Mouse (Mus musculus): ENCODE measurements around the gene Taf8. TPM values are rescaled to one million over a fixed set of nuclear protein-coding genes. Genes with fewer than 3 reads are reported as not detected.
A peak's percentile ranks its signal among the peaks of the same experiment; 100 is the strongest.

Gene Taf8
- polyA plus RNA-seq, 1 experiment = 32.2 TPM

DNA sequence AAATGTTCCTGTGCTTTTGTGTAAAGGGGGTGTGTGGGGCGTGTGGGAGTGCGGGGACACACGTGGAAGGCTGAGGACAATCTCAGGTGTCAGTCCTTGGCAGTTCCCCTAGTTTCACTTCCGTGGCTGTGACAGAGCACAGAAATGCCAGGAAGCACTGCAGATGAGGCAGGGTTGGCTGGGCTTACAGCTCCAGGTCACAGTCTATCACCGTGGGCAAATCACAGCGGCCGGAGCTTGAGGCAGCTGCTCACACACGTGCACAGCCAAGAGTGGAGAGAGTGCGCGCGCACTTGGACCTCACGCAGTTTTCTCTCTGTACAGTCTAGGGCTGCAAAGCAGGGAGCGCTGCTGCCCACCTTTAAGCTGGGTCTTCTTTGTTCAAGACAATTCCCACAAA lies 43.8 kb downstream of the Taf8 start:
- Histone ChIP-seq H3K4me3 (replicated peaks; ENCODE audit: control insufficient read depth, low read depth, low read length) (no peak overlapping the region), H3K4me1 (ENCODE audit: control insufficient read depth, insufficient read depth, low read length) (peaks cover 5% of the 10 kb centered on the region; the same call in 1 of the 2 replicates), H3K27ac (ENCODE audit: control insufficient read depth, insufficient read depth, low read depth, low read length, poor library complexity) (no peak overlapping the region)
- WGBS = 50% methylated on average over 13 of the region's 13 CpGs
- TF ChIP-seq CTCF (IDR thresholded peaks at IDR 0.05; ENCODE audit: control insufficient read depth, insufficient read depth, low read length) = no peak
- TF ChIP-seq POLR2A (IDR thresholded peaks at IDR 0.05; ENCODE audit: borderline replicate concordance, control insufficient read depth, low read depth, low read length) = no peak

DNA sequence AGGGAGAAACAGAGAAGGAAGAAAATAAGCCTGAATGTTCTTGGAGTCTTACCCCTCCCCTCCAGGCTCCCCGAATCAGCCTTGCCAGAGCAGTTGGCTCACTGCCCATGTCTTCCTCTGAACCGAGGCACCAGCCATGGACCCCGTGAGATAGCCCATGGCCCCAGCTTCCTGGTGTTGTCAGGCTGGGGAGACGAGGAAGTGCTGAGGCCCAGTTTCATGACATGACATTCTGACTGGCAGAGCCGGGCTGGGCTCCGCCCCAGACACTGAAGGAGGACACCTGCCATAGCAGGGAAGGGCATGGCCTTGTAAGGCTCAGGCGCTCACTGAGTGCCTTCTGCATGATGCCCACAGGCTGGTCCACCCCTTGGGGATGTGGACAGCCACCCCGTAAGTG lies 47.4 kb downstream of the Taf8 start:
- no peak for TF ChIP-seq CTCF (IDR thresholded peaks at IDR 0.05; ENCODE audit: control insufficient read depth, insufficient read depth, low read length)
- peak; percentile 38; the same call in 1 of the 2 replicates for TF ChIP-seq POLR2A (IDR thresholded peaks at IDR 0.05; ENCODE audit: borderline replicate concordance, control insufficient read depth, low read depth, low read length)
- Histone ChIP-seq H3K4me3 (replicated peaks; ENCODE audit: control insufficient read depth, low read depth, low read length) (peak overlapping the region; percentile 14), H3K27ac (ENCODE audit: control insufficient read depth, insufficient read depth, low read depth, low read length, poor library complexity) (peak overlapping the region; percentile 43; the same call in 1 of the 2 replicates), H3K4me1 (ENCODE audit: control insufficient read depth, insufficient read depth, low read length) (peaks cover 5% of the 10 kb centered on the region; the same call in 1 of the 2 replicates)
- WGBS = 15% methylated on average over 8 of the region's 8 CpGs

- WGBS = 67% methylated on average over 7 of the region's 7 CpGs
- TF ChIP-seq CTCF (IDR thresholded peaks at IDR 0.05; ENCODE audit: control insufficient read depth, insufficient read depth, low read length) (no peak), POLR2A (IDR thresholded peaks at IDR 0.05; ENCODE audit: borderline replicate concordance, control insufficient read depth, low read depth, low read length) (no peak)
- H3K4me3 ChIP-seq (replicated peaks; ENCODE audit: control insufficient read depth, low read depth, low read length) = no peak overlapping the region
- no peak overlapping the region; the same call in 1 of the 2 replicates for H3K27ac ChIP-seq (ENCODE audit: control insufficient read depth, insufficient read depth, low read depth, low read length, poor library complexity)
- peaks cover 5% of the 10 kb centered on the region; the same call in 1 of the 2 replicates for H3K4me1 ChIP-seq (ENCODE audit: control insufficient read depth, insufficient read depth, low read length)
Measured at GRCm38 (mm10) chr17:47452886-47453285, 49.2 kb downstream of the Taf8 start.

DNA sequence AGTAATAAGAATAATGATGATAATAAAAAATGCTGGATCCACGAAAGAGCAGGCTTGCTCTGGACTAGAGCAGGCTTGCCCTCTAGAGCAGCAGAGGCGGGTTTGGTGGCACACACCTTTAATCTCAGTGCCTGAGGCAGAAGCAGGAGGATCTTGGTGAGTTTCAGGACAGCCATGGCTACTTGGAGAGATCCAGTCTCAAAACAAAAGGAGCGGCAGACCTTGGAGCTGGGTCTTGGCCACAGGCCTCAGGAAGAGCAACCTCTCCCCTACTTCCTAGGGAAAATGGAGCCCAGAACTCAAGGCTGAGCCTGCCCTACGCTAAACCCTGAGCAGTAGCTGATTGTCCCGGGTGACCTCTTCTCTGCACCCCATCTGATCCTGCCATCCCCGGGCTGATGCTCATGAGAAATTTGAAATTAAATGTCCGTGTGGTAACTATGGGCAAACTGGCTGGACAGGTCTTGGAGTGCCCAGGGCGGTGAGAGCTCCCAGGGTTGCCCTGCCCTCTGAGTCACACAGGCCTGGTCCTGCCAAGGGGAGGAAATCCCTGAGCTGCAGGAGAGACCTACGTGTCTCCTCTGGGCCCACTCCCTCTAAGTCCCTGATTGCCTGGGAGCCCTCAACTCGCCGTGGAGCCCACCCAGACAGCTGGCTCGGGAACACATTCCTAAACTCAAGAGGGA lies 51.1 kb downstream of the Taf8 start:
- H3K4me1 ChIP-seq (ENCODE audit: control insufficient read depth, insufficient read depth, low read length) = peaks cover 5% of the 10 kb centered on the region; the same call in 1 of the 2 replicates
- WGBS = 83% methylated on average over 12 of the region's 12 CpGs
- no peak overlapping the region for H3K4me3 ChIP-seq (replicated peaks; ENCODE audit: control insufficient read depth, low read depth, low read length)
- H3K27ac ChIP-seq (ENCODE audit: control insufficient read depth, insufficient read depth, low read depth, low read length, poor library complexity) = no peak overlapping the region
- no peak for TF ChIP-seq CTCF (IDR thresholded peaks at IDR 0.05; ENCODE audit: control insufficient read depth, insufficient read depth, low read length)
- TF ChIP-seq POLR2A (IDR thresholded peaks at IDR 0.05; ENCODE audit: borderline replicate concordance, control insufficient read depth, low read depth, low read length) = no peak

DNA sequence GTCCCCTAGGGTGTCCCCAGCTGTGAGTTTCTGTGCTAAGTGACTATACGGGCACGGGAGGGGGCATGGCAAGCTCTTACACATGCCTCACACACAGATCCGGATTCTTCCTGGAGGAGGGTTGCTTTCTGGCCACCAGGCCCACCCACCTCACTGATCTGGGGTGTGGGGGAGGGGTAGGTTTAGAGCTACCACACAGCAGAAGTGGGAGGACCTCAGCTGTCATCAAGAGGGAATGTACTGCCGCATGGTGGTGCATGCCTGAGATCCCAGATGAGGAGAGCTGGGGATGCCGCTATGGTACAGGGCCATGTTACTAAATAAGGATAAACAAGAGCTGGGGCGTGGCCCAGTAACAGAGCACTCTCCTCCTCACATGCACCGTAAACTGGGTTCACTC lies 51.9 kb downstream of the Taf8 start:
- TF ChIP-seq POLR2A (IDR thresholded peaks at IDR 0.05; ENCODE audit: borderline replicate concordance, control insufficient read depth, low read depth, low read length) (no peak), CTCF (IDR thresholded peaks at IDR 0.05; ENCODE audit: control insufficient read depth, insufficient read depth, low read length) (no peak)
- Histone ChIP-seq H3K27ac (ENCODE audit: control insufficient read depth, insufficient read depth, low read depth, low read length, poor library complexity) (no peak overlapping the region), H3K4me3 (replicated peaks; ENCODE audit: control insufficient read depth, low read depth, low read length) (no peak overlapping the region), H3K4me1 (ENCODE audit: control insufficient read depth, insufficient read depth, low read length) (peaks cover 5% of the 10 kb centered on the region; the same call in 1 of the 2 replicates)
- 82% methylated on average over 7 of the region's 7 CpGs for WGBS

- Histone ChIP-seq H3K4me1 (ENCODE audit: control insufficient read depth, insufficient read depth, low read length) (peaks cover 2% of the 10 kb centered on the region; the same call in 1 of the 2 replicates), H3K27ac (ENCODE audit: control insufficient read depth, insufficient read depth, low read depth, low read length, poor library complexity) (no peak overlapping the region), H3K4me3 (replicated peaks; ENCODE audit: control insufficient read depth, low read depth, low read length) (no peak overlapping the region)
- 83% methylated on average over 5 of the region's 5 CpGs for WGBS
- TF ChIP-seq CTCF (IDR thresholded peaks at IDR 0.05; ENCODE audit: control insufficient read depth, insufficient read depth, low read length) (no peak), POLR2A (IDR thresholded peaks at IDR 0.05; ENCODE audit: borderline replicate concordance, control insufficient read depth, low read depth, low read length) (no peak)
Measured at GRCm38 (mm10) chr17:47449432-47449831, 52.7 kb downstream of the Taf8 start.

DNA sequence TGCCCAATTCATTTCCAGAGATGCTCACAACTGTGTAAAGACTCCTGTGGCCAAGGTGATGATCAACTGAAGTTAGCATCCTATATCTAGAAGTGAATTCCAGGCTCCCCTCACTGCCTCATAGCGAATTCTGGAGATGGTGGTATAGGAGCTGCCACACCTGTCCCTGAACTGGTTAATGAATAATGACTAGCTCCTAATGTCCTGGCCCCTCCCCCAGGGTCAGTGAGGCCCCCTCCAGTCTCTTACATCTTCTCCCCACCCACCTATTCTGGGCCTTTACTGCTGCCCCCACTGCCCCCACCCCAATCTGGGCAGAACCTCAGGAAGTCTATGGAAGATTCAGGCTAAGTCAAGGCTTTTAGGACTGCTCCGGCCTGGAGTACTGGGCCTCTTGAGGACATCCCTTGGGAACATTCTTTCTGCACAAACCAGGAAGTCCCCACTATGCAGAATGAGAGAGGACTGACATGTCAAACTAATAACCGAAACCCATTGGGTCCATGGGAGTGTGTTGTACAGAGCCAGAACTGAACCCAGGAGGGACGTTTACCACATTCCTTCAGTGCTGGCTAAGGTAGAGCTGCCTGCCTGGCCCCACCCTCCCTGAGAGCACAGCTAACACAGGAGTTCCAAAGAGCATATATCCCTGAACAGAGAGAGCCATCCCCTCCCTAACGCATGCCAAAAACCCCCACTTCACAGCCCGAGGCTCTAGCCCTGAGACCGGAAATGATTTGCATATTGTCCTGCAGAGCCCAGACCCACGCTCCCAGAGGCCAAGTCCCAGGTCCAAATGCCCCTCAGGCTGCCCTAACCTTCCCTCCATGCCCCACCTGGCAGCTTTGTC lies 53.3 kb downstream of the Taf8 start:
- 51% methylated on average over 8 of the region's 8 CpGs for WGBS
- Histone ChIP-seq H3K27ac (ENCODE audit: control insufficient read depth, insufficient read depth, low read depth, low read length, poor library complexity) (no peak overlapping the region), H3K4me1 (ENCODE audit: control insufficient read depth, insufficient read depth, low read length) (no peaks in the 10 kb centered on the region)

DNA sequence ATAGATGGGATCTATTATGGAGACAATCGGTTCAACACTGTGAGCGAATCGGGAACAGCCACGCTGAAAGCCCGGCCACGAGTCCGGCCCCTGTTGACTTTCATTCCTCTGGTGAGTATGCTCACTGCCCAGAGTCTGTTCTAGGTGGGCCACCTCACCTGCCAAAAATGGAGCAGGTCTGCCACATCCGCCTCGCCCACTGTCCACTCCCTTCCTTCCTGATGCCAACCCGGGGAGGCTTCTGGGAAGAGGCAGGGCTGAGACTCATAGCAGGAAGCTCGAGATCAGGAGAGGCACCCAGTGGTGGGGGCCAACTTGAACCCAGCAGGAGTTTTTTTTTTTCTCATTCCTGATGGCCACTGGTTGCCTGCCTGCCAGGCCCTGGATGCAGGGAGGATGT lies 55.5 kb downstream of the Taf8 start:
- Histone ChIP-seq H3K4me1 (ENCODE audit: control insufficient read depth, insufficient read depth, low read length) (no peaks in the 10 kb centered on the region), H3K4me3 (replicated peaks; ENCODE audit: control insufficient read depth, low read depth, low read length) (no peak overlapping the region), H3K27ac (ENCODE audit: control insufficient read depth, insufficient read depth, low read depth, low read length, poor library complexity) (no peak overlapping the region)
- 80% methylated on average over 11 of the region's 11 CpGs for WGBS
- TF ChIP-seq POLR2A (IDR thresholded peaks at IDR 0.05; ENCODE audit: borderline replicate concordance, control insufficient read depth, low read depth, low read length) = no peak
- TF ChIP-seq CTCF (IDR thresholded peaks at IDR 0.05; ENCODE audit: control insufficient read depth, insufficient read depth, low read length) = no peak

More for the DNA sequence above, 53.3 kb downstream of the Taf8 start:
- TF ChIP-seq CTCF (IDR thresholded peaks at IDR 0.05; ENCODE audit: control insufficient read depth, insufficient read depth, low read length) (no peak), POLR2A (IDR thresholded peaks at IDR 0.05; ENCODE audit: borderline replicate concordance, control insufficient read depth, low read depth, low read length) (no peak)
- H3K4me3 ChIP-seq (replicated peaks; ENCODE audit: control insufficient read depth, low read depth, low read length) = no peak overlapping the region
